Mouse (Mus musculus): ENCODE results near the gene Mapt. TPM values are rescaled to one million over a fixed set of nuclear protein-coding genes. Genes with fewer than 3 reads are reported as not detected.

The Mapt gene
- polyA plus RNA-seq, 1 experiment, result 53.4 TPM

GRCm38 (mm10) chr11:104302628-104303027, 71.4 kb downstream of the Mapt start:
- no peak overlapping the region for H3K4me3 ChIP-seq (ENCODE audit: insufficient read depth, low read depth, low read length)
- 48% methylated on average over 12 of the region's 12 CpGs for WGBS
- no peaks in the 10 kb centered on the region for H3K27me3 ChIP-seq (replicated peaks; ENCODE audit: control insufficient read depth, insufficient read depth, low read length)
- H3K4me1 ChIP-seq (ENCODE audit: control insufficient read depth, insufficient read depth, low read length), result no peaks in the 10 kb centered on the region
- H3K36me3 ChIP-seq (ENCODE audit: control insufficient read depth, insufficient read depth, low read length), result no peaks in the 10 kb centered on the region
- no peak overlapping the region for H3K27ac ChIP-seq (ENCODE audit: insufficient read depth, low read depth, low read length)
- no peak for DNase-seq
- no peak for TF ChIP-seq POLR2A (IDR thresholded peaks at IDR 0.05; ENCODE audit: low read depth, low read length)
- no peak for TF ChIP-seq CTCF (conservative IDR thresholded peaks at IDR 0.05; ENCODE audit: insufficient read depth, insufficient read length, low read depth, low read length)

- no peak for TF ChIP-seq CTCF (conservative IDR thresholded peaks at IDR 0.05; ENCODE audit: insufficient read depth, insufficient read length, low read depth, low read length)
- TF ChIP-seq POLR2A (IDR thresholded peaks at IDR 0.05; ENCODE audit: low read depth, low read length), result no peak
- H3K4me1 ChIP-seq (ENCODE audit: control insufficient read depth, insufficient read depth, low read length), result no peaks in the 10 kb centered on the region
- no peaks in the 10 kb centered on the region for H3K27me3 ChIP-seq (replicated peaks; ENCODE audit: control insufficient read depth, insufficient read depth, low read length)
- WGBS, result 71% methylated on average over 8 of the region's 8 CpGs
- H3K36me3 ChIP-seq (ENCODE audit: control insufficient read depth, insufficient read depth, low read length), result no peaks in the 10 kb centered on the region
- no peak for DNase-seq
- no peak overlapping the region for H3K27ac ChIP-seq (ENCODE audit: insufficient read depth, low read depth, low read length)
- H3K4me3 ChIP-seq (ENCODE audit: insufficient read depth, low read depth, low read length), result no peak overlapping the region
Measured at GRCm38 (mm10) chr11:104303088-104303960, 72.1 kb downstream of the Mapt start.

DNA sequence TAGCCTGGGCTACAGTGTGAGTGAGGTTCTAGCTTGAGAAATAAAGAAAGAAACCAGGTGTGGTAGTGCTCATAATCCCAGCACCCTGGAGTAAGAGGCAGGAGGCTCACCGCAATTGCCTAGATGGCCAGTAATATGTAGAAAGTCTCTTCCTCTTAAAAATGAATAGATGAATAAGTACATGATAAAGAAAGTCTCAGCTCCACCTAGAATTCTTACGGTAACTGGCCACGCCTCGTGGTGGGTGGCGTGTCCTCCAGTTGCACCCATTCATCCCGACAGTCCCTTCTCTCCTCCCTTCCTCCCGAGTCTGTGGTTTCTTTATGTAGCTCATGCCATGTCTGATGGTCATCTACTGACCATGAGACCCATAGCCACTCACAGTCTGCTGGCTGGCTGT, 74.5 kb downstream of the Mapt start:
- no peak overlapping the region for H3K4me3 ChIP-seq (ENCODE audit: insufficient read depth, low read depth, low read length)

DNA sequence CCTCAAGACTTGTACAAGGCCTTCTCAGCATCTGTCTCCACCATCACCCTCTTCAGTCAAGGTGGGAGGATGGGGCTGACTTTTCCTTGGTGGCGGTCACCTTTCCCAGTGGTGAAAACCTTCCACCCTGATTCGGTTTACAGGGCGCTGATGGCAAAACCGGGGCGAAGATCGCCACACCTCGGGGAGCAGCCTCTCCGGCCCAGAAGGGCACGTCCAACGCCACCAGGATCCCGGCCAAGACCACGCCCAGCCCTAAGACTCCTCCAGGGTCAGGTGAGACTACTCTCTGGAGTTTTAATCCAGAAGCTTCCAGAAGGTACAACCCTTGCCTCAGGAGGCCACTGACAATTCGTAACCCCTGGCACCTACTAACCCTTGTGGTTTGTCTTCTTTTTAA, 75.3 kb downstream of the Mapt start:
- 84% methylated on average over 13 of the region's 13 CpGs for WGBS
- no peak overlapping the region for H3K27ac ChIP-seq (ENCODE audit: insufficient read depth, low read depth, low read length)
- no peaks in the 10 kb centered on the region for H3K36me3 ChIP-seq (ENCODE audit: control insufficient read depth, insufficient read depth, low read length)
- no peak overlapping the region for H3K4me3 ChIP-seq (ENCODE audit: insufficient read depth, low read depth, low read length)
- DNase-seq, result peak; percentile 21
- no peaks in the 10 kb centered on the region for H3K4me1 ChIP-seq (ENCODE audit: control insufficient read depth, insufficient read depth, low read length)
- TF ChIP-seq CTCF (conservative IDR thresholded peaks at IDR 0.05; ENCODE audit: insufficient read depth, insufficient read length, low read depth, low read length) (no peak), POLR2A (IDR thresholded peaks at IDR 0.05; ENCODE audit: low read depth, low read length) (no peak)
- H3K27me3 ChIP-seq (replicated peaks; ENCODE audit: control insufficient read depth, insufficient read depth, low read length), result no peaks in the 10 kb centered on the region

More for the DNA sequence above, 74.5 kb downstream of the Mapt start:
- DNase-seq, result no peak
- H3K27ac ChIP-seq (ENCODE audit: insufficient read depth, low read depth, low read length), result no peak overlapping the region
- no peak for TF ChIP-seq CTCF (conservative IDR thresholded peaks at IDR 0.05; ENCODE audit: insufficient read depth, insufficient read length, low read depth, low read length)
- no peak for TF ChIP-seq POLR2A (IDR thresholded peaks at IDR 0.05; ENCODE audit: low read depth, low read length)
- H3K36me3 ChIP-seq (ENCODE audit: control insufficient read depth, insufficient read depth, low read length), result no peaks in the 10 kb centered on the region
- H3K4me1 ChIP-seq (ENCODE audit: control insufficient read depth, insufficient read depth, low read length), result no peaks in the 10 kb centered on the region
- no peaks in the 10 kb centered on the region for H3K27me3 ChIP-seq (replicated peaks; ENCODE audit: control insufficient read depth, insufficient read depth, low read length)
- 92% methylated on average over 7 of the region's 7 CpGs for WGBS

- Histone ChIP-seq H3K4me1 (ENCODE audit: control insufficient read depth, insufficient read depth, low read length) (no peaks in the 10 kb centered on the region), H3K27me3 (replicated peaks; ENCODE audit: control insufficient read depth, insufficient read depth, low read length) (no peaks in the 10 kb centered on the region), H3K27ac (ENCODE audit: insufficient read depth, low read depth, low read length) (no peak overlapping the region), H3K36me3 (ENCODE audit: control insufficient read depth, insufficient read depth, low read length) (no peaks in the 10 kb centered on the region), H3K4me3 (ENCODE audit: insufficient read depth, low read depth, low read length) (no peak overlapping the region)
- no peak for TF ChIP-seq CTCF (conservative IDR thresholded peaks at IDR 0.05; ENCODE audit: insufficient read depth, insufficient read length, low read depth, low read length)
- TF ChIP-seq POLR2A (IDR thresholded peaks at IDR 0.05; ENCODE audit: low read depth, low read length), result no peak
- no peak for DNase-seq
- WGBS, result 62% methylated on average over 4 of the region's 4 CpGs
Measured at GRCm38 (mm10) chr11:104307136-104307535, 75.9 kb downstream of the Mapt start.

- Histone ChIP-seq H3K27ac (ENCODE audit: insufficient read depth, low read depth, low read length) (no peak overlapping the region), H3K36me3 (ENCODE audit: control insufficient read depth, insufficient read depth, low read length) (no peaks in the 10 kb centered on the region), H3K4me1 (ENCODE audit: control insufficient read depth, insufficient read depth, low read length) (no peaks in the 10 kb centered on the region), H3K27me3 (replicated peaks; ENCODE audit: control insufficient read depth, insufficient read depth, low read length) (no peaks in the 10 kb centered on the region), H3K4me3 (ENCODE audit: insufficient read depth, low read depth, low read length) (no peak overlapping the region)
- no peak for DNase-seq
- 52% methylated on average over 12 of the region's 12 CpGs for WGBS
- TF ChIP-seq POLR2A (IDR thresholded peaks at IDR 0.05; ENCODE audit: low read depth, low read length) (no peak), CTCF (conservative IDR thresholded peaks at IDR 0.05; ENCODE audit: insufficient read depth, insufficient read length, low read depth, low read length) (no peak)
Measured at GRCm38 (mm10) chr11:104309377-104310225, 78.4 kb downstream of the Mapt start.
